Mouse (Mus musculus) layer of hippocampus, postnatal 14 days (tissue): ENCODE data around the gene Hmgcr. TPM values are rescaled to one million over a fixed set of nuclear protein-coding genes. Genes with fewer than 3 reads are reported as not detected.
"Not testable (repeated sequence)": the region's sequence is repeated elsewhere in the genome, so short reads cannot be mapped to it uniquely, and the experiment has no call there.

Experiments
- DNase-seq, 2 experiments: peaks; one replicate each; pipeline ENCODE4 v3.0.0; 2021 to 2022; ENCODE audit warnings: low spot score in 2 of 2, mixed read lengths in 1 of 2
- total RNA-seq, 2 experiments: library from RNA; stranded (reverse); gene quantifications; 2 replicates each; pipeline ENCODE4 v1.2.3; 2021

Gene Hmgcr
- total RNA-seq, 2 experiments from 2014 or later: 206 to 227 TPM

- DNase-seq: no peak
Measured at GRCm38 (mm10) chr13:96671078-96671905, 556 bp upstream of the Hmgcr start.

- DNase-seq: no peak
Measured at GRCm38 (mm10) chr13:96670019-96670405, 724 bp downstream of the Hmgcr start.

- no peak for DNase-seq
Measured at GRCm38 (mm10) chr13:96664419-96664974, 6.2 kb downstream of the Hmgcr start.

GRCm38 (mm10) chr13:96663120-96663519, 7.6 kb downstream of the Hmgcr start:
- DNase-seq: not testable (repeated sequence)

GRCm38 (mm10) chr13:96660095-96660860, 10.5 kb downstream of the Hmgcr start:
- DNase-seq: no peak

- no peak for DNase-seq
Measured at GRCm38 (mm10) chr13:96658936-96659335, 11.8 kb downstream of the Hmgcr start.

- no peak for DNase-seq
Measured at GRCm38 (mm10) chr13:96656673-96657072, 14.1 kb downstream of the Hmgcr start.

- DNase-seq: no peak
Measured at GRCm38 (mm10) chr13:96653041-96653440, 17.7 kb downstream of the Hmgcr start.

GRCm38 (mm10) chr13:96645822-96646221, 24.9 kb downstream of the Hmgcr start:
- DNase-seq: no peak

- no peak for DNase-seq
Measured at GRCm38 (mm10) chr13:96644168-96644567, 26.6 kb downstream of the Hmgcr start.

- DNase-seq: no peak
Measured at GRCm38 (mm10) chr13:96630396-96630795, 40.3 kb downstream of the Hmgcr start.

GRCm38 (mm10) chr13:96620891-96621290, 49.8 kb downstream of the Hmgcr start:
- no peak for DNase-seq

- DNase-seq: no peak
Measured at GRCm38 (mm10) chr13:96614615-96615014, 56.1 kb downstream of the Hmgcr start.

GRCm38 (mm10) chr13:96604242-96604641, 66.5 kb downstream of the Hmgcr start:
- no peak for DNase-seq

GRCm38 (mm10) chr13:96599182-96599581, 71.6 kb downstream of the Hmgcr start:
- no peak for DNase-seq

Other genes starting within 250 kb of the Hmgcr start
- gene Ankdd1b, start 199.7 kb downstream of the Hmgcr start, total RNA-seq: under 1 TPM in 1 of 2 experiments, not detected in 1; 0.23 TPM
- not detected for gene Gm17622, start 180.2 kb downstream of the Hmgcr start, total RNA-seq
- gene Polk, start 128.4 kb downstream of the Hmgcr start, total RNA-seq: 10 to 100 TPM; 10.4 to 11.4 TPM
- gene Col4a3bp, start 128.3 kb downstream of the Hmgcr start, total RNA-seq: 10 to 100 TPM; 56.8 to 57.5 TPM
- under 1 TPM; 0.35 to 0.50 TPM for gene Ankrd31, start 77.3 kb upstream of the Hmgcr start, total RNA-seq